Mouse (Mus musculus) heart, postnatal 25 days (tissue): ENCODE data around the gene Stx16. TPM values are rescaled to one million over a fixed set of nuclear protein-coding genes. Genes with fewer than 3 reads are reported as not detected.

ENCODE experiments used
- DNase-seq: peaks from one replicate; pipeline ENCODE4 v3.0.0; 2022; ENCODE audit warnings: low spot score
- intact Hi-C: fragments of 180-260 bp; cut with DNase I; formaldehyde crosslinking; loops from one replicate; pipeline ENCODE4 v1.15.1; 2025
- total RNA-seq, 2 experiments: library from RNA; stranded (reverse); gene quantifications; 2 replicates each; pipeline ENCODE4 v1.2.3; 2021

The Stx16 gene
- total RNA-seq, 2 experiments from 2014 or later: 21.6 to 22.3 TPM

- DNase-seq: no peak
- intact Hi-C loops: no loop called here
Observed at GRCm38 (mm10) chr2:174120631-174121030, 44.5 kb downstream of the Stx16 start.

DNA sequence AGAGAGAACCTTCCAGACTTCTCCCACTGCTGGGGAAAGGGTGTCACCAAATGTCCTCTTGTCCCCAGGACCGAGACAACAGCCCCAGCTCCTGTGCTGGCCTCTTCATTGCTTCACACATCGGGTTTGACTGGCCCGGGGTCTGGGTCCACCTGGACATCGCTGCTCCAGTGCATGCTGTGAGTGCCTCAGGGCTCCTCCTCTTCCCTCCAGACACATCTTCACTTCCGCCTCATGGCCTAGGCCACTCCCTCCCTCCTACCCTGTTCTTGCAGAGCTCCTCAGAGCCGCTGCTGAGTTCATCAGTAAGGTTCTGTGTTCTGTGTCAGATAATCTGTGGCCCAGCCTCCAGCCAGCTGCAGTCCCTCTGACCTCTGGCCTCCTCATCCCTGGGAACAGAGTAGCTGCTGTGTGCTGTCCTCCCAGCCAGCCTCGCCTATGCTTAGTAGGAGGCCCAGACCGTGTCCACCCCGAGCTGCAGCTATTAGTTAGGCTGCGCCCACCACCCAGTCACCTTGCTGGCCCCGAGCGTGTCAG is 45.4 kb downstream of the Stx16 start:
- intact Hi-C loops: no loop called here
- DNase-seq: no peak

DNA sequence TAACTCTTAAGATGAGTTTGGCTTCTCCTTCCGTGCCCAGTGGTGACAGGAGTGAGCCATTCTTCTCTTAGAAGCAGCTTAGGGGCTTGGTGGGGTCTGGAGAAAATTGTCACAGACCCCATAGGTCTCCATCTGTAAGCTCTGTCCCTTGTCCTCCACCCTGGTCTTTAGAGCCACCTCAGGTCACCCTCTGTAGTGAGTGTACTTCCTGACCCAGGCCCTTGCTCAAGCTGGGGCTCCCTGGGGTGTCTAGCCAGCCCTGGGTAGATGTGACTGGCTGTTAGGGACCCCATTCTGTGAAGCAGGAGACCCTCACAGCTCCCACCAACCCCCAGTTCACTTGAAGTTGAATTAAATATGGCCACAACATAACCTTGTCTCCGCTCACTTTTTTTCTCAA is 46.2 kb downstream of the Stx16 start:
- no peak for DNase-seq
- intact Hi-C loops: no loop called here

DNA sequence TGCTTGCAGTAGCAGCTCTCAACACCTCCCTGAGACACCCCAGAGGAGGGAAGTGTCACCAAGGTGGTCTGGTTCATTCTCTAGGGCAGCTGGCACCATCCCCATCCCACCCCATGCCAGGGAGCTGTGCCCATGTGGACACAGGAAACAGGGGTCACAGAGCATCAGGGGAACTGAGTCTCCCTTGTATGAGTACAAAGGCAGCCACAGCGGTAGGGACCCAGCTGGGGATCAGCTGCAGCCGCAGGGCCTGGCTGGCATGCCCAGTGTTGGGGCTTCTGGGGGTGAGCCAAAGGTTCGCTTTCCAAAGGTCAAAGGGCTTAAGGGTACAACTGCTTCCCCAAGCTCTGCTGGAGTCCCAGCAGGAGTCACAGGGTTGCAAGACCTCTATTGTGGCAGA is 47.6 kb downstream of the Stx16 start:
- intact Hi-C loops: no loop called here
- DNase-seq: no peak

GRCm38 (mm10) chr2:174126522-174127375 is 50.6 kb downstream of the Stx16 start:
- intact Hi-C loops: no loop called here
- DNase-seq: no peak

DNA sequence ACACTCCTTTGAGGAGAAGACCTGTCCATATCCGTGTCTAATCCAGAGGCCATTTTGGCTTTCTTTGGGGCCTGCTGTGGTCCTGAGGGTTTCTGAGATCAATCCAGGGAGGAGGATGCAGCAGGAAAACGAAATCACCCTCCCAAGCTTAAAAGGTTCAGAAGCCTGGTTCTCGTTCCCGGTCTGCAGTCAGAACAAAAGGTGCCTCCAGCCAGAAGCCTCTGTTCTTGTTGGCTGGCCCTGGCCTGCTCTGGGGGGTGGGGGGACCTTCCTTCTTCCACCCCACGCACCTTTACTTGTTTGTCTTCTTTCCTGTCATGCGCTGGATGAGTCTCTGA is 51.2 kb downstream of the Stx16 start:
- no peak for DNase-seq

GRCm38 (mm10) chr2:174128926-174129325 is 52.8 kb downstream of the Stx16 start:
- DNase-seq: no peak
- intact Hi-C loops: no loop called here

More for the DNA sequence above, 51.2 kb downstream of the Stx16 start:
- intact Hi-C loops: no loop called here

DNA sequence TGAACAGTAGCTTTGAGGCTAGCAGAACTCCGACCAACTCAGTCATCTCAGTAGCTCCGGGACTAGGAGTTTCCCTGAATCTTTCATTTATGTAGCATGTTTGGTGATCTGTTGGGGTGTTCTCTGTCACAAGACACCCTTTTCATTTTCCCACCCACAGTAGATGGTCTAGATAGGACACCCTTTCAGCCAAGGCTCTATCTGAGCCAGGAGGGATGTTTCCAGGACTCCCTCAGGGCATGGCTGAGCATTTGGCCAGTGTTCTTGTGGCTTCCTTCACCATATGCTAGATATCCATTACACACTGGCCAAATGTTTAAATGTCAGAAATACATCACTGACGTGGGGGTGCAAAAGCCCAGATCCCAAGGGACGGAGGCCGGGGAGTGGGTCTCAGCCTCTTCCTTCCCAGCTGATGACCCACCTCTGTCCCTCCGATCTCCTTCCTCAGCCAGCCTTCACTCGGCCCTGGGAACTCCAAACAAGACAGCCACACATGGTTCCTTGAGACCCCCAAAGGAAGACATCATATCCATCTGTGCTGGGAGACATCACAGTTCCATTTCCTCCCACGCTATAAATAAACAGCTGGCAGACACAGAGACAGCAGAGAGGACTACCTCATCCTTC is 54.5 kb downstream of the Stx16 start:
- no peak for DNase-seq
- intact Hi-C loops: no loop called here

DNA sequence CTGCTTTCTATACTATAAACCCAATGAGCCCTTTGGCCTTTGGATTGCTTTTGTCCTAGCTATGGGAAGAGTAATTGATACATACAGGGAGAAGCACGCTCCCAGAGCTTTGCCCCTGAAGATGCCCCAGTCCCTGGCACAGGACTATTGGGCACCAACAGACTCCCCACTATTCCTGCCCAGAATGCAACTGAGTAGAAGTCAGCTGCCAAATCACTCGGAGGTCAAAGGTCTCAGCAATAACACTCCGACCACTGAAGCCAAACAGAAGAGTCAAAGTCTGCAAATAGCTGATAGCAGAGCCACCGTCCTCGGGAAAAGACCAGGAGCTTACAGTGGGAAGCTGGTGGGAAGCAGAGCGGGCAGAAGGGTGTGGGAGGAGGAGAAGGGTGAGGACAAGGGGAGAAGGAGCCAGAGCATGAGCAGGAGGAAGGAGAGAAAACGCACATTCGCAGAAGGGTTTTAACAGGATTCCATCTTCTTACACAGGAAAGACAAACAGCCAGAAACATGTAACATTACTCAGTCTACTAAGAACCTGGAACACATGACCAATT is 56.4 kb downstream of the Stx16 start:
- no peak for DNase-seq
- intact Hi-C loops: no loop called here

Other genes starting within 250 kb of the Stx16 start
- 10 to 100 TPM; 58.0 to 62.0 TPM for gene Npepl1, start 34.0 kb downstream of the Stx16 start, total RNA-seq
- gene Gnas, start 208.0 kb downstream of the Stx16 start, total RNA-seq: 1,000 to 10,000 TPM; 1,170 to 1,213 TPM